Mouse (Mus musculus) subcutaneous adipose tissue, adult 2 months (tissue): ENCODE data around the gene Cux2. TPM values are rescaled to one million over a fixed set of nuclear protein-coding genes. Genes with fewer than 3 reads are reported as not detected.

Source experiments
- polyA plus RNA-seq: library from polyadenylated mRNA; depleted of rRNA; stranded (reverse); fragments of >200 nt; gene quantifications from 2 replicates; pipeline ENCODE4 v1.2.3, GENCODE M21; 2012; ENCODE audit warnings: low replicate concordance; rRNA removed

Gene Cux2
- 1.2 and 2.9 TPM in 2 replicates for polyA plus RNA-seq

DNA sequence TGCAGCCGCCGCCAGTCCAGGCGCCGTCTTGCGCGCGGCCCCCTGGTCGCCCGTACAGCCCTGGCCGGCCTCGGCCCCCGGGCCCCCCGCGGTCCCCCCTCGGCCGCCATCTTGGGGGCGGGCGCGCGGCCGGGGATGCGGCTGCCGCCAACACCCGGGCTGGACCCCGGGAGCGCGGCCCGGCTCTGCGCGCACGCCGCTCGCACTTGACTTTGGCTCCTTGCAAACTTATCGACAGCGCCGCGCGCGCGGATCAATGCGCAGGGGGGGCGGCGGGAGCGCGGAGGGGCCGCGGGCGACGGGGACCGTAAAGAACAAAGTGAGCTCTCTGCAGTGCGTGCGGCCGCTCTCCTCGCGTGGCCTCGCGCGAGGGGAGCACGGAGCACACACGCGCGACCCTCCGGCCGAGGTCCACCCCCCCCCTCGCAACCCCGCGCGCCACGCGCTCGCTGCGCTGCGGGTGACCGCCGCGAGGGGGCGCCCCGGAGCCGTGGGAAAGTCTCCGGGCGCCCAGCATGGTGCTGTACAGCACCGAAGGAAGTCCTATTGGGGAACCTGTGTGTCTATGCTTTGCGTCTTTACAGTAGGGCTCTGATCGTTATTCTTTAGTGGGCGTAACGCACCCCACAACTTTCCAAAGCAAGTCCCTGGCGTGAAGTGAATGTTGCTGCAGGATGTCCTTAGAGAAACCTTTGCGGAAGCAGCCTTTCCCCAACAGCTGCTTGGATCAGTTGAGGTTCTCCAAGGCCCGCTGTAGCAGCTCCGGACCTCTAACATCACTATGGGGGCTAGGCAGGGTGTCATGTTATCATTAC, at the start of gene Cux2:
Cux2 (minus strand) TSS at position 86 of the 815 bp plus-strand sequence.

DNA sequence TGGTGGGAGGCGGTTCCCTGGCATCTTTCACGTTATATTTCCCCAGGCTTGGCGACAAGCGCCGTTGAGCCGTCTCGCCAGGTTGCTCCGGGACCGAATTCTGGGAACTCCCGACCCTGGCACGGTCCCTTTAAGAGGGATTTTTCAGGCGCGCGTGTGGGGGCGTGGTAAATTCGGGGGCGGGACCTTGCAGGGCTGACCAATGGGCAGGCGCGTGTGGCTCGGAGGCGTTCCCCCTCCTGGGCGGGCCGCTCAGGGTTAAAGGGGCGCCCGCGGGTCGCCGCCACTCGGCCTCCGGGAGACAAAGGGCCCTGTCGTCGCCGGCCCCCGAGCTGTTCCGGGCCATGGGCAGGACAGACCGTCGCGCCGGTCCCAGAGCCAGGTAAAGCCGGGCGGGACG, 201.2 kb downstream of the Cux2 start, which contains the start of gene Pheta1:
Pheta1 (plus strand) TSS at position 242 of the 400 bp plus-strand sequence.

DNA sequence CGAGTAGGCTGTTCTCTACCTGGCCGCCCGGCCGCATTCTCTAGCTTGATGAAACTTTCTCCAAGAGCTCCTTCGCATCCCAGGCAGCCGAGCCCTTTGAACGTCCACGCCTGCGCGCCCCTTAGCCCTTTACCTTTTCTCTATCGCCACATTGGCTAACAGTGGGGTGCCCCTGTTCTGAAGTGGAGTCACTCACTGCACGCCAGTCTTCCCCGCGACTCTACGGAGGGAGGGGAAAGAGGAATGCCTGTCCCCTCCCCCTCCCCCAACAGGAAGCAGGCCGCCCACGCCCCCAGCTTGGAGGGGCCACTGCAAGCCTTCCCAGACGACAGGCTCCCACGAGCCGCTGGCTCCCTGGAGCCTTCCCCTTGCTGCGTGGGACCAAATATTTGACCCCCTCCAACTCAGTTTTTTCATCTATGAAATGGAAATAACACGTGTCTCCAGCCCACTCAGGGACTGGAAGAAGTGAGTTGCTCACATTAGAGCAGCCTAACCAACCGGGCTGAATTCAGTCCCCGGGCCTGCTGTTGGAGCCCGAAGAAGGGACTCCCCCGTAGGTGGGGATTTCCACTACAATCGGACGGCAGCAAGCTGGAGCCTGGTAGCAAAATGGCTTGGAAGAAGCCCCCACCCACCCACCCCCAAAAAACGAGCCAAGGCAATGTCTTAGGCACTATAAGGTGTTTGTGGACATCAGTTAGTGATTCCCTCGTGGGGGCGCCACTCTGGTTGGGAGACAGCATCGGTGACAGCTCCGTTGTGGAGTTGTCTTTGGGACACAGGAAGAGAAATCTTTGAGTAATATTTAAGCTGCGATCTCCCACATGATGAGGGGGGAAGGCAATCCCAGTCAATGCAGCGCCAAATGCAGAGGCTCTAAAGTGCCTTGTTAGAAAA, 212.2 kb downstream of the Cux2 start, which contains the start of gene Sh2b3:
Sh2b3 (minus strand) TSS at position 206 of the 900 bp plus-strand sequence.

Other genes starting within 250 kb of the Cux2 start
- gene Sh2b3, start 212.5 kb downstream of the Cux2 start, polyA plus RNA-seq: 34.1 and 35.1 TPM in 2 replicates
- 10.6 and 22.8 TPM in 2 replicates for gene Pheta1, start 201.1 kb downstream of the Cux2 start, polyA plus RNA-seq
- 0.37 TPM in 1 of 2 replicates, not detected in the other for gene Myl2, start 50.8 kb upstream of the Cux2 start, polyA plus RNA-seq
- gene Ccdc63, start 90.7 kb upstream of the Cux2 start, polyA plus RNA-seq: 0.13 TPM in 1 of 2 replicates, not detected in the other
- gene Ppp1cc, start 108.2 kb upstream of the Cux2 start, polyA plus RNA-seq: 66.5 and 125 TPM in 2 replicates
- 28.6 and 41.8 TPM in 2 replicates for gene Hvcn1, start 156.7 kb upstream of the Cux2 start, polyA plus RNA-seq
- gene Tctn1, start 214.4 kb upstream of the Cux2 start, polyA plus RNA-seq: 22.6 and 34.3 TPM in 2 replicates
- 20.2 and 23.0 TPM in 2 replicates for gene Pptc7, start 234.3 kb upstream of the Cux2 start, polyA plus RNA-seq